Mouse (Mus musculus): ENCODE measurements around the gene Gm20388. TPM values are rescaled to one million over a fixed set of nuclear protein-coding genes. Genes with fewer than 3 reads are reported as not detected.
A peak's percentile ranks its signal among the peaks of the same experiment; 100 is the strongest.
"Not testable (repeated sequence)": the region's sequence is repeated elsewhere in the genome, so short reads cannot be mapped to it uniquely, and the experiment has no call there.

Gm20388 gene
- polyA plus RNA-seq, 1 experiment, result 10.6 TPM

DNA sequence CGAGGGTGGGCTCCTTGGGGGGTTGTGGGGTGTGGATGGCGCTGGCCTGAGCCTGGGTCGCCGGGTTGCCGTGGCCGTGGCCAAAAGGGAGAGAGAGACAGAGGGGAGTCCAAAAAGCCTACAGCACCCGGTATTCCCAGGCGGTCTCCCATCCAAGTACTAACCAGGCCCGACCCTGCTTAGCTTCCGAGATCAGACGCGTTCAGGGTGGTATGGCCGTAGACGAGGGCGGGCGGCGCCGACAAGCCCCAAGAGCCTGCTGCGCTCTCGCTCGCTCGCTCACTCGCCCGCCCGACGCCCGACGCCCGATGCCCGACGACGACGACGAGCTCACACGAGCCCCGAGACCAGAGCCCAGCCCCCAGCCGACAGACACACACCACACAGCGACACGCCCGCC, 3690.8 kb downstream of the Gm20388 start:
- WGBS, result no CpG with 5 or more reads among the region's 40 CpGs
- not testable (repeated sequence) for H3K4me1 ChIP-seq (ENCODE audit: control insufficient read depth, insufficient read depth, low read length); H3K27ac ChIP-seq (ENCODE audit: control insufficient read depth, insufficient read depth, low read depth, low read length, poor library complexity); H3K4me3 ChIP-seq (replicated peaks; ENCODE audit: control insufficient read depth, low read depth, low read length)

DNA sequence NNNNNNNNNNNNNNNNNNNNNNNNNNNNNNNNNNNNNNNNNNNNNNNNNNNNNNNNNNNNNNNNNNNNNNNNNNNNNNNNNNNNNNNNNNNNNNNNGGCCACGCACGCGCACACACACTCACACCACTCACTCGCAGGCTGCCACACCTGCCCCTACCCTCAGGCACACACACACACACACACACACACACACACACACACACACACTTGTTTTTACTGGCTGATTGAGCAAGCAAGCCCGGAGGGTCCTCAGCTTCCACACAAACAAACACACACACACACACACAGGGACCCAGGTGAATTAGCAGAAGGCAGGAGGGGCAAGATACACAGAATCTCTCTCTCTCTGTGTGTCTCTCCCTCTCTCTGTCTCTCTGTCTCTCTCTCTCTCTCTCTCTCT, 3702.0 kb downstream of the Gm20388 start:
- not testable (repeated sequence) for H3K4me3 ChIP-seq (replicated peaks; ENCODE audit: control insufficient read depth, low read depth, low read length); H3K4me1 ChIP-seq (ENCODE audit: control insufficient read depth, insufficient read depth, low read length); H3K27ac ChIP-seq (ENCODE audit: control insufficient read depth, insufficient read depth, low read depth, low read length, poor library complexity)
- 77% methylated on average over 2 of the region's 5 CpGs for WGBS

DNA sequence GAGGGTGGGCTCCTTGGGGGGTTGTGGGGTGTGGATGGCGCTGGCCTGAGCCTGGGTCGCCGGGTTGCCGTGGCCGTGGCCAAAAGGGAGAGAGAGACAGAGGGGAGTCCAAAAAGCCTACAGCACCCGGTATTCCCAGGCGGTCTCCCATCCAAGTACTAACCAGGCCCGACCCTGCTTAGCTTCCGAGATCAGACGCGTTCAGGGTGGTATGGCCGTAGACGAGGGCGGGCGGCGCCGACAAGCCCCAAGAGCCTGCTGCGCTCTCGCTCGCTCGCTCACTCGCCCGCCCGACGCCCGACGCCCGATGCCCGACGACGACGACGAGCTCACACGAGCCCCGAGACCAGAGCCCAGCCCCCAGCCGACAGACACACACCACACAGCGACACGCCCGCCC, 3712.9 kb downstream of the Gm20388 start:
- not testable (repeated sequence) for H3K4me3 ChIP-seq (replicated peaks; ENCODE audit: control insufficient read depth, low read depth, low read length); H3K27ac ChIP-seq (ENCODE audit: control insufficient read depth, insufficient read depth, low read depth, low read length, poor library complexity); H3K4me1 ChIP-seq (ENCODE audit: control insufficient read depth, insufficient read depth, low read length)
- no CpG with 5 or more reads among the region's 39 CpGs for WGBS

DNA sequence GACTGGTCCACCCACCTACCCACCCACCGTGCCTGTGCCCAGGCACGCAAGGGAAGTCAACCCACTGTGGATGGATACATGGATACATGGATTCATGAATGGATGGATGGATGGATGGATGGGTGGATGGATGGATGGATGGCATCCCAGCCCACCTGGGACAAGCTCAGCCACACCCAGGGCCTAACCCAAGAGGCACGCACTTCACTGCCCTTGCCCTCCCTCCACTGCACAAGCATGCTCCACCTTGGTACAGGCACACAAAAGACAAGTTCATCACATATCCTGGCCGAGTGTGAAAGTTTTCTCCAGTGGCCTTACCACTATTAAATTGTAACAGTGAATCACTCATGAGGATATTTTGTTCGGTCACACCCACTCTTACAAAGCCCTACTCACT, 3713.6 kb downstream of the Gm20388 start:
- H3K27ac ChIP-seq (ENCODE audit: control insufficient read depth, insufficient read depth, low read depth, low read length, poor library complexity), result no peak overlapping the region
- TF ChIP-seq POLR2A (IDR thresholded peaks at IDR 0.05; ENCODE audit: borderline replicate concordance, control insufficient read depth, low read depth, low read length) (no peak), CTCF (IDR thresholded peaks at IDR 0.05; ENCODE audit: control insufficient read depth, insufficient read depth, low read length) (no peak)
- H3K4me3 ChIP-seq (replicated peaks; ENCODE audit: control insufficient read depth, low read depth, low read length), result no peak overlapping the region
- WGBS, result 72% methylated on average over 5 of the region's 5 CpGs
- H3K4me1 ChIP-seq (ENCODE audit: control insufficient read depth, insufficient read depth, low read length), result no peaks in the 10 kb centered on the region

- TF ChIP-seq POLR2A (IDR thresholded peaks at IDR 0.05; ENCODE audit: borderline replicate concordance, control insufficient read depth, low read depth, low read length) (no peak), CTCF (IDR thresholded peaks at IDR 0.05; ENCODE audit: control insufficient read depth, insufficient read depth, low read length) (no peak)
- no peaks in the 10 kb centered on the region for H3K4me1 ChIP-seq (ENCODE audit: control insufficient read depth, insufficient read depth, low read length)
- WGBS, result 58% methylated on average over 1 of the region's 1 CpGs
These were observed 3714.1 kb downstream of the Gm20388 start for GRCm38 (mm10) chr8:123624702-123625101.

GRCm38 (mm10) chr8:123625717-123626116, 3715.1 kb downstream of the Gm20388 start:
- no peaks in the 10 kb centered on the region for H3K4me1 ChIP-seq (ENCODE audit: control insufficient read depth, insufficient read depth, low read length)
- TF ChIP-seq POLR2A (IDR thresholded peaks at IDR 0.05; ENCODE audit: borderline replicate concordance, control insufficient read depth, low read depth, low read length) (no peak), CTCF (IDR thresholded peaks at IDR 0.05; ENCODE audit: control insufficient read depth, insufficient read depth, low read length) (no peak)
- WGBS, result 43% methylated on average over 2 of the region's 2 CpGs
- no peak overlapping the region for H3K27ac ChIP-seq (ENCODE audit: control insufficient read depth, insufficient read depth, low read depth, low read length, poor library complexity)
- H3K4me3 ChIP-seq (replicated peaks; ENCODE audit: control insufficient read depth, low read depth, low read length), result no peak overlapping the region

More at GRCm38 (mm10) chr8:123624702-123625101, 3714.1 kb downstream of the Gm20388 start:
- no peak overlapping the region for H3K27ac ChIP-seq (ENCODE audit: control insufficient read depth, insufficient read depth, low read depth, low read length, poor library complexity)
- no peak overlapping the region for H3K4me3 ChIP-seq (replicated peaks; ENCODE audit: control insufficient read depth, low read depth, low read length)

GRCm38 (mm10) chr8:123627410-123628147, 3716.9 kb downstream of the Gm20388 start:
- Histone ChIP-seq H3K4me3 (replicated peaks; ENCODE audit: control insufficient read depth, low read depth, low read length) (no peak overlapping the region), H3K27ac (ENCODE audit: control insufficient read depth, insufficient read depth, low read depth, low read length, poor library complexity) (no peak overlapping the region), H3K4me1 (ENCODE audit: control insufficient read depth, insufficient read depth, low read length) (no peaks in the 10 kb centered on the region)
- TF ChIP-seq CTCF (IDR thresholded peaks at IDR 0.05; ENCODE audit: control insufficient read depth, insufficient read depth, low read length) (no peak), POLR2A (IDR thresholded peaks at IDR 0.05; ENCODE audit: borderline replicate concordance, control insufficient read depth, low read depth, low read length) (no peak)
- WGBS, result 52% methylated on average over 6 of the region's 6 CpGs

- Histone ChIP-seq H3K4me3 (replicated peaks; ENCODE audit: control insufficient read depth, low read depth, low read length) (no peak overlapping the region), H3K27ac (ENCODE audit: control insufficient read depth, insufficient read depth, low read depth, low read length, poor library complexity) (no peak overlapping the region), H3K4me1 (ENCODE audit: control insufficient read depth, insufficient read depth, low read length) (no peaks in the 10 kb centered on the region)
- WGBS, result 6% methylated on average over 8 of the region's 8 CpGs
- TF ChIP-seq CTCF (IDR thresholded peaks at IDR 0.05; ENCODE audit: control insufficient read depth, insufficient read depth, low read length), result peak; percentile 59
- no peak for TF ChIP-seq POLR2A (IDR thresholded peaks at IDR 0.05; ENCODE audit: borderline replicate concordance, control insufficient read depth, low read depth, low read length)
These were observed 3717.8 kb downstream of the Gm20388 start for GRCm38 (mm10) chr8:123628253-123628967.

Data from bone marrow, adult 2 months (tissue).